Mouse (Mus musculus) intestine, embryonic 16.5 days (tissue): ENCODE results near the gene Dpep3. TPM values are rescaled to one million over a fixed set of nuclear protein-coding genes. Genes with fewer than 3 reads are reported as not detected.
"Not testable (repeated sequence)": the region's sequence is repeated elsewhere in the genome, so short reads cannot be mapped to it uniquely, and the experiment has no call there.

ENCODE experiments used
- ATAC-seq: fragments of 200-750 bp; cut with Nextera tagmentation; 2 replicates; pipeline ENCODE4 v1.8.0; 2017; ENCODE audit warnings: moderate TSS enrichment, moderate library complexity
- H3K27ac ChIP-seq: fragments of 300-500 bp; sonication (generic); 2 replicates; pipeline ENCODE4 v1.5.1; 2014; ENCODE audit warnings: mild to moderate bottlenecking, low read length
- H3K27me3 ChIP-seq: fragments of 300-500 bp; sonication (generic); replicated peaks from 2 replicates; pipeline ENCODE4 v1.6.1; 2014; ENCODE audit warnings: low read length, control low read depth, mixed read lengths; ENCODE audit not compliant: control insufficient read depth, insufficient read depth
- H3K36me3 ChIP-seq: fragments of 300-500 bp; sonication (generic); 2 replicates; pipeline ENCODE4 v1.6.1; 2014; ENCODE audit warnings: low read length, control low read depth; ENCODE audit not compliant: control insufficient read depth, insufficient read depth
- H3K4me1 ChIP-seq: fragments of 300-500 bp; sonication (generic); 2 replicates; pipeline ENCODE4 v1.6.1; 2014; ENCODE audit warnings: low read length, control low read depth, mixed read lengths; ENCODE audit not compliant: control insufficient read depth, insufficient read depth
- H3K4me2 ChIP-seq: fragments of 300-500 bp; sonication (generic); 2 replicates; pipeline ENCODE4 v1.6.1; 2014; ENCODE audit warnings: low read depth, low read length, control low read depth
- H3K4me3 ChIP-seq: fragments of 300-500 bp; sonication (generic); 2 replicates; pipeline ENCODE4 v1.5.1; 2014; ENCODE audit warnings: mild to moderate bottlenecking, low read length
- H3K9ac ChIP-seq: fragments of 300-500 bp; sonication (generic); 2 replicates; pipeline ENCODE4 v1.6.1; 2014; ENCODE audit warnings: low read depth, low read length
- H3K9me3 ChIP-seq: fragments of 300-500 bp; sonication (generic); 2 replicates; pipeline ENCODE4 v1.6.1; 2016; ENCODE audit warnings: low read length, control low read depth; ENCODE audit not compliant: control insufficient read depth
- WGBS: fragments of 180-500 bp; shearing (Covaris S2); extraction: QIAGEN DNeasy Blood & Tissue Kit; methylation state at CpG from one replicate; pipeline ENCODE4 v1.1.7; 2014; 5-methylcytosine and 5-hydroxymethylcytosine counted together
- polyA plus RNA-seq: library from polyadenylated mRNA; unstranded; fragments of >200 nt; fragmentation: Nextera tagmentation; extraction: Ambion mirVana; gene quantifications from 2 replicates; pipeline ENCODE4 v1.2.1, GENCODE M21; 2015

The Dpep3 gene
- polyA plus RNA-seq, 1 experiment from 2014 or later = not detected

GRCm38 (mm10) chr8:105990856-105991387 is 11.7 kb upstream of the Dpep3 start, which contains the start of gene Dus2:
Gene Dus2, plus strand, starts transcription at chr8:105991337.
- WGBS = 10% methylated on average over 15 of the region's 15 CpGs
- H3K9ac ChIP-seq = peak within 1 kb of the TSS; percentile 51
- H3K4me2 ChIP-seq = peak within 1 kb of the TSS; percentile 34; the same call in 1 of the 2 replicates
- H3K4me3 ChIP-seq = 0 out of 2 replicates have a peak within 1 kb of the TSS, but pooled peaks have one; percentile 9
- H3K27ac ChIP-seq = no peak within 1 kb of the TSS
- H3K27me3 ChIP-seq = no peaks in the 10 kb centered on the region
- peaks cover 6% of the 10 kb centered on the region; the same call in 1 of the 2 replicates for H3K4me1 ChIP-seq
- H3K9me3 ChIP-seq = no peaks in the 10 kb centered on the region
- no peaks in the 10 kb centered on the region for H3K36me3 ChIP-seq
- ATAC-seq = peak; percentile 81

GRCm38 (mm10) chr8:105988546-105988945 is 9.3 kb upstream of the Dpep3 start:
- no peaks in the 10 kb centered on the region for H3K9me3 ChIP-seq
- no peak for ATAC-seq
- WGBS = 83% methylated on average over 11 of the region's 11 CpGs
- H3K4me3 ChIP-seq = no peak overlapping the region
- H3K4me1 ChIP-seq = peaks cover 6% of the 10 kb centered on the region; the same call in 1 of the 2 replicates
- no peak overlapping the region for H3K9ac ChIP-seq
- H3K27ac ChIP-seq = no peak overlapping the region
- no peaks in the 10 kb centered on the region for H3K36me3 ChIP-seq
- H3K4me2 ChIP-seq = no peak overlapping the region
- H3K27me3 ChIP-seq = no peaks in the 10 kb centered on the region

- not testable (repeated sequence) for H3K4me3 ChIP-seq, H3K36me3 ChIP-seq, H3K27ac ChIP-seq, H3K4me2 ChIP-seq, H3K9me3 ChIP-seq, H3K27me3 ChIP-seq, ATAC-seq, H3K4me1 ChIP-seq, H3K9ac ChIP-seq
- WGBS = 76% methylated on average over 11 of the region's 11 CpGs
Measured at GRCm38 (mm10) chr8:105983406-105983805, 4.2 kb upstream of the Dpep3 start.

GRCm38 (mm10) chr8:105981146-105981545 is 1.9 kb upstream of the Dpep3 start:
- Histone ChIP-seq H3K36me3 (no peaks in the 10 kb centered on the region), H3K4me2 (no peak overlapping the region), H3K9me3 (no peaks in the 10 kb centered on the region), H3K9ac (no peak overlapping the region), H3K4me3 (no peak overlapping the region), H3K4me1 (no peaks in the 10 kb centered on the region), H3K27me3 (no peaks in the 10 kb centered on the region), H3K27ac (no peak overlapping the region)
- no peak for ATAC-seq
- 82% methylated on average over 1 of the region's 1 CpGs for WGBS

GRCm38 (mm10) chr8:105975363-105975762 is 3.9 kb downstream of the Dpep3 start:
- Histone ChIP-seq H3K4me3 (no peak overlapping the region), H3K27ac (no peak overlapping the region), H3K4me2 (no peak overlapping the region), H3K9me3 (no peaks in the 10 kb centered on the region), H3K4me1 (no peaks in the 10 kb centered on the region), H3K36me3 (no peaks in the 10 kb centered on the region), H3K9ac (no peak overlapping the region), H3K27me3 (no peaks in the 10 kb centered on the region)
- no peak for ATAC-seq
- WGBS = 64% methylated on average over 7 of the region's 7 CpGs

- peaks cover 7% of the 10 kb centered on the region; the same call in 1 of the 2 replicates for H3K4me1 ChIP-seq
- H3K9ac ChIP-seq = no peak overlapping the region
- no peak overlapping the region for H3K4me2 ChIP-seq
- no peaks in the 10 kb centered on the region for H3K9me3 ChIP-seq
- H3K36me3 ChIP-seq = no peaks in the 10 kb centered on the region
- H3K27ac ChIP-seq = no peak overlapping the region
- 76% methylated on average over 8 of the region's 8 CpGs for WGBS
- H3K27me3 ChIP-seq = no peaks in the 10 kb centered on the region
- H3K4me3 ChIP-seq = no peak overlapping the region
- no peak for ATAC-seq
Measured at GRCm38 (mm10) chr8:105971019-105971720, 8.1 kb downstream of the Dpep3 start.

GRCm38 (mm10) chr8:105969367-105969766 is 9.9 kb downstream of the Dpep3 start:
- H3K4me1 ChIP-seq = peaks cover 13% of the 10 kb centered on the region; the same call in 1 of the 2 replicates
- H3K4me2 ChIP-seq = no peak overlapping the region
- H3K9ac ChIP-seq = no peak overlapping the region
- no peaks in the 10 kb centered on the region for H3K36me3 ChIP-seq
- 68% methylated on average over 1 of the region's 1 CpGs for WGBS
- no peak for ATAC-seq
- no peak overlapping the region for H3K27ac ChIP-seq
- H3K27me3 ChIP-seq = no peaks in the 10 kb centered on the region
- H3K9me3 ChIP-seq = no peaks in the 10 kb centered on the region
- H3K4me3 ChIP-seq = no peak overlapping the region

- 9% methylated on average over 19 of the region's 19 CpGs for WGBS
- Histone ChIP-seq H3K4me2 (peak overlapping the region; percentile 83), H3K9ac (peak overlapping the region; percentile 21; the same call in 1 of the 2 replicates), H3K27ac (peak overlapping the region; percentile 77), H3K4me3 (peak overlapping the region; percentile 79), H3K36me3 (no peaks in the 10 kb centered on the region), H3K27me3 (no peaks in the 10 kb centered on the region), H3K9me3 (no peaks in the 10 kb centered on the region), H3K4me1 (peaks cover 13% of the 10 kb centered on the region; the same call in 1 of the 2 replicates)
- ATAC-seq = peak; percentile 50
Measured at GRCm38 (mm10) chr8:105966692-105967311, 12.4 kb downstream of the Dpep3 start.

GRCm38 (mm10) chr8:105965905-105966341 is 13.3 kb downstream of the Dpep3 start, which contains the start of gene Slc12a4:
Gene Slc12a4, minus strand, starts transcription at chr8:105966097.
- Histone ChIP-seq H3K9me3 (no peaks in the 10 kb centered on the region), H3K27me3 (no peaks in the 10 kb centered on the region), H3K4me3 (peak within 1 kb of the TSS; percentile 79), H3K27ac (peak within 1 kb of the TSS; percentile 81), H3K36me3 (no peaks in the 10 kb centered on the region), H3K4me2 (peak within 1 kb of the TSS; percentile 83), H3K9ac (peak within 1 kb of the TSS; percentile 84), H3K4me1 (peaks cover 13% of the 10 kb centered on the region; the same call in 1 of the 2 replicates)
- ATAC-seq = peak; percentile 92
- 1% methylated on average over 45 of the region's 47 CpGs for WGBS
